Mouse (Mus musculus) left cerebral cortex, postnatal 36 days (tissue): Measurements from ENCODE around the gene Rock2. TPM values are rescaled to one million over a fixed set of nuclear protein-coding genes. Genes with fewer than 3 reads are reported as not detected.

ENCODE experiments used
- DNase-seq, 2 experiments: peaks; one replicate each; pipeline ENCODE4 v3.0.0; 2021 to 2022; ENCODE audit warnings: low spot score in 2 of 2, mixed read lengths in 1 of 2
- intact Hi-C: fragments of 180-260 bp; cut with DNase I; formaldehyde crosslinking; loops from one replicate; pipeline ENCODE4 v1.15.1; 2025
- total RNA-seq, 2 experiments: library from RNA; stranded (reverse); gene quantifications; 2 replicates each; pipeline ENCODE4 v1.2.3; 2021

Rock2 gene
- total RNA-seq, 2 experiments from 2014 or later: 122 to 152 TPM

- DNase-seq: no peak
- intact Hi-C loops: no loop called here
Observed at GRCm38 (mm10) chr12:16896073-16896789, 1.5 kb downstream of the Rock2 start.

- no peak for DNase-seq
- intact Hi-C loops: no loop called here
Observed at GRCm38 (mm10) chr12:16897225-16897624, 2.5 kb downstream of the Rock2 start.

GRCm38 (mm10) chr12:16898221-16898620 is 3.5 kb downstream of the Rock2 start:
- intact Hi-C loops: no loop called here
- no peak for DNase-seq

- intact Hi-C loops: no loop called here
- DNase-seq: no peak
Observed at GRCm38 (mm10) chr12:16898790-16899189, 4.1 kb downstream of the Rock2 start.

- intact Hi-C loops: no loop called here
- DNase-seq: no peak
Observed at GRCm38 (mm10) chr12:16900625-16901222, 6.0 kb downstream of the Rock2 start.

GRCm38 (mm10) chr12:16903949-16904635 is 9.4 kb downstream of the Rock2 start:
- intact Hi-C loops: no loop called here
- peak; percentile 16 to 26 for DNase-seq

GRCm38 (mm10) chr12:16907282-16907846 is 12.7 kb downstream of the Rock2 start:
- DNase-seq: no peak
- intact Hi-C loops: no loop called here

GRCm38 (mm10) chr12:16907953-16908648 is 13.4 kb downstream of the Rock2 start:
- intact Hi-C loops: no loop called here
- no peak for DNase-seq

GRCm38 (mm10) chr12:16911524-16911923 is 16.8 kb downstream of the Rock2 start:
- DNase-seq: no peak
- intact Hi-C loops: no loop called here

- DNase-seq: no peak
- intact Hi-C loops: no loop called here
Observed at GRCm38 (mm10) chr12:16912600-16912999, 17.9 kb downstream of the Rock2 start.

GRCm38 (mm10) chr12:16920186-16920860 is 25.6 kb downstream of the Rock2 start:
- intact Hi-C loops: no loop called here
- DNase-seq: no peak

- intact Hi-C loops: no loop called here
- no peak for DNase-seq
Observed at GRCm38 (mm10) chr12:16927889-16928288, 33.2 kb downstream of the Rock2 start.

GRCm38 (mm10) chr12:16934423-16934822 is 39.7 kb downstream of the Rock2 start:
- intact Hi-C loops: no loop called here
- DNase-seq: no peak

GRCm38 (mm10) chr12:16941976-16942375 is 47.3 kb downstream of the Rock2 start:
- no peak for DNase-seq
- intact Hi-C loops: loop anchor here (10.0 kb wide), 1 partner anchor 117 kb away; no protein-coding TSS in a partner anchor

GRCm38 (mm10) chr12:16948239-16948638 is 53.5 kb downstream of the Rock2 start:
- no peak for DNase-seq
- intact Hi-C loops: loop anchor here (10.0 kb wide), 1 partner anchor 123 kb away; no protein-coding TSS in a partner anchor

GRCm38 (mm10) chr12:16958851-16959250 is 64.2 kb downstream of the Rock2 start:
- DNase-seq: no peak
- intact Hi-C loops: no loop called here

- intact Hi-C loops: no loop called here
- DNase-seq: no peak
Observed at GRCm38 (mm10) chr12:16963354-16963753, 68.7 kb downstream of the Rock2 start.

- intact Hi-C loops: no loop called here
- DNase-seq: no peak
Observed at GRCm38 (mm10) chr12:16966811-16967210, 72.1 kb downstream of the Rock2 start.

- no peak for DNase-seq
- intact Hi-C loops: no loop called here
Observed at GRCm38 (mm10) chr12:16977120-16977519, 82.4 kb downstream of the Rock2 start.
